Mouse (Mus musculus) splenic B cell, adult 2 months (primary cell): ENCODE measurements around the gene Plxna2.

Experiments used
- DNase-seq: peaks from one replicate; pipeline ENCODE4 v3.0.0-alpha.2; 2011; ENCODE audit warnings: low read depth, low spot score
- H3K27me3 ChIP-seq: 2 replicates; pipeline ENCODE4 v1.6.1; 2012; ENCODE audit warnings: mild to moderate bottlenecking, low read length, moderate library complexity, mixed read lengths; ENCODE audit not compliant: control insufficient read depth, poor library complexity, insufficient read depth, severe bottlenecking
- H3K36me3 ChIP-seq: 2 replicates; pipeline ENCODE4 v1.6.1; 2012; ENCODE audit warnings: mild to moderate bottlenecking, low read length, moderate library complexity, mixed read lengths; ENCODE audit not compliant: control insufficient read depth, poor library complexity, insufficient read depth, severe bottlenecking

Plxna2 gene

GRCm38 (mm10) chr1:194745177-194745934, 127.3 kb downstream of the Plxna2 start:
- Histone ChIP-seq H3K36me3 (no peaks in the 10 kb centered on the region), H3K27me3 (no peaks in the 10 kb centered on the region)
- DNase-seq: no peak

- Histone ChIP-seq H3K36me3 (no peaks in the 10 kb centered on the region), H3K27me3 (no peaks in the 10 kb centered on the region)
- no peak for DNase-seq
Observed at GRCm38 (mm10) chr1:194746332-194747249, 128.6 kb downstream of the Plxna2 start.

- Histone ChIP-seq H3K27me3 (no peaks in the 10 kb centered on the region), H3K36me3 (no peaks in the 10 kb centered on the region)
- DNase-seq: no peak
Observed at GRCm38 (mm10) chr1:194747258-194747657, 129.2 kb downstream of the Plxna2 start.

- DNase-seq: peak; percentile 50
Observed at GRCm38 (mm10) chr1:194753168-194753567, 135.2 kb downstream of the Plxna2 start.

DNA sequence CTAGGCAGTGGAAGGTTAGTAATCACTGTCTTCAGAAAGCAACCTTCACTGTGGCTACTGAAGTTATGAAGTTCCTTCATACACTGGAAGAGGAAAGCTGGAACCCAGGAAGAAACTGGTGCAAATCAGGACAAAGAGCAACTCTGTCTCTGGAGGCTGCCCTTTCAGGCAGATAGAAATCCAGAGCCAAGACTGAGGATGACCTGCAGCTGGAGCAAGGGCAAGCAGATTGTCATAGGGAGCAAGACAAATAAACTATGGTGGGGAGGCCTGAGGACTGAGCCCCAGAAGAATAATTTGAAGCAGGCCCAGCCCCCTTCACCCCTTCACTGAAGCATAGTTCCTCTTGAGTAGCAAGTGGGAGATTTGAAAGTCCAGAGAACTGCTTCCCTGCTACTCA, 138.0 kb downstream of the Plxna2 start:
- DNase-seq: no peak
- Histone ChIP-seq H3K36me3 (no peaks in the 10 kb centered on the region), H3K27me3 (no peaks in the 10 kb centered on the region)

More at GRCm38 (mm10) chr1:194753168-194753567, 135.2 kb downstream of the Plxna2 start:
- H3K36me3 ChIP-seq: no peaks in the 10 kb centered on the region
- H3K27me3 ChIP-seq: no peaks in the 10 kb centered on the region

DNA sequence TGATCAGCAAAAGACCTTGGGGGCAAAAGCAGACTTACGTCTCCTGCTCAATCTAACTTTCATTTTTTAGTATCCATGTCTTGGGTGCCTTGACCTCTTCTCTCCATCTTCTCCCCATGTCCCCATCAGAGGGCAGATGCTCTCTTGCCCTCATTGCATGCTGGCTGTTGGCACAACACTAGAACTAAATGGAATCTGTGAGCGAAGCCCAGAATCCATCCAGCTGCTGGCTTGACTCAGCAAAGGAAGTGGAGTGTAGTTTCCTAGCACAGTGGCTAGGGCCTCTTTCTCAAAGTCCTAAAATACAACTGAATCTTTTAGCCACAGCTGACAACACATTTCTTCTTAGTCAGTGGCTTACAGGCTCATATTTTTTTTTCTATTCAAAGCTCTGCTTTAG, 138.4 kb downstream of the Plxna2 start:
- no peaks in the 10 kb centered on the region for H3K36me3 ChIP-seq
- no peak for DNase-seq

GRCm38 (mm10) chr1:194756863-194757262, 138.8 kb downstream of the Plxna2 start:
- DNase-seq: no peak
- H3K27me3 ChIP-seq: no peaks in the 10 kb centered on the region
- no peaks in the 10 kb centered on the region for H3K36me3 ChIP-seq

More for the DNA sequence above, 138.4 kb downstream of the Plxna2 start:
- H3K27me3 ChIP-seq: no peaks in the 10 kb centered on the region

- H3K36me3 ChIP-seq: no peaks in the 10 kb centered on the region
- H3K27me3 ChIP-seq: no peaks in the 10 kb centered on the region
- peak; percentile 40 for DNase-seq
Observed at GRCm38 (mm10) chr1:194761432-194762212, 143.6 kb downstream of the Plxna2 start.

DNA sequence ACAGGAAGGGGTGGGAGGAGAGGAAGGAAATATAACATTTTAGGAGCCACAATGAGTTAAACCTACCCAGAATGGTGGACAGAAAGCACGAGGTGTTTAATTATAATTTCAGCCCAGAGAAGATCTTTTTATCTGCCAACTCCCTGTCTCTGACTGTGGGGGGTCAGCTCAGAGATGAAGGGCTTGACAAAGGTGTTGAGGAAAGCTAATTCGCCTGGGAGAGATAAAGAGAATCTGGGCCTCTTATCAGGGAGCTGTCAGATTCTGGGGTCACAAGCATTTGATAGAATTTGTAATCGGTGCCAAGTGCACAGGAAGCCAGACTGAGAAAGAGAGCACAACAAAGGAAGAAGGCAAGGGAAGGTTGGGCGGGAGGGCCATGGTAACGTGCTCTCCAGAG, 144.9 kb downstream of the Plxna2 start:
- H3K36me3 ChIP-seq: no peaks in the 10 kb centered on the region
- DNase-seq: no peak

GRCm38 (mm10) chr1:194764951-194765350, 146.9 kb downstream of the Plxna2 start:
- Histone ChIP-seq H3K36me3 (no peaks in the 10 kb centered on the region), H3K27me3 (no peaks in the 10 kb centered on the region)
- no peak for DNase-seq

More for the DNA sequence above, 144.9 kb downstream of the Plxna2 start:
- H3K27me3 ChIP-seq: no peaks in the 10 kb centered on the region

DNA sequence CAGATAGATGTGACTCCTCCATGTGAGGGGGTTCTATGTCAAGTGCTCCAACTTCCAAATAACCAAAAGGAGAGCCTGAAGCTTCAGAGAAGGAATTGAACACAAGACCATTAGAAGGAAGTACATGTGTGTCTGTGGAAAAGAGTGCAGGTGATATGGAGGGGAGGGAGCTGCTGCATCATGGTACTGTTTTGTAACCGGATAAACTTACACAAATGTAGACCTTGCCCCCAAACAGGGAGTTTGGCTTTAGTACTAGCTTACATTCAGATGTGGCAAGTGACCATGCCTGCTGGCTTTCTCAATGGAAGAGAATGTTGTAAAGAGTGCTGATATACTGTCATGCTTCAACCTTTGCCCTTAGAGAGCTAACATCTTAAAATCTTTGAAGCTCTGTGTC, 150.8 kb downstream of the Plxna2 start:
- DNase-seq: no peak
- Histone ChIP-seq H3K36me3 (no peaks in the 10 kb centered on the region), H3K27me3 (no peaks in the 10 kb centered on the region)

DNA sequence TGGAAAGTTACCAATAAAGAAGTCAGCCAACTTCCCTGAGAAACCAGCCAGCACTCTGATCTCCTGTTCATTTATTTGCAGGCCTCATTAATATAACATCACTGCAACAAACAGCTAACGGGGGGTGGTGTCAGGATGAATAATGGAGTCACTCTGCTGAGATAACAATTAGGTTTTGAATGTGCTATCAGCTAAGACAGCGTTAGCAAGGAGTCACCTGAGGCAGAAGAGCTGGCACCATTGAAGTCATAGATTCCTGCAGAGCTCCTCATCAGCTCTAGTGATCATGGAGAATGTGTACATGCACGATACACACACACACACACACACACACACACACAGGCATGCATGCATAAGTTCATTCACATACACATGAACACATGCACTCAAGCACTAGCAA, 154.0 kb downstream of the Plxna2 start:
- Histone ChIP-seq H3K27me3 (no peaks in the 10 kb centered on the region), H3K36me3 (no peaks in the 10 kb centered on the region)
- no peak for DNase-seq

GRCm38 (mm10) chr1:194773899-194774298, 155.9 kb downstream of the Plxna2 start:
- Histone ChIP-seq H3K36me3 (no peaks in the 10 kb centered on the region), H3K27me3 (no peaks in the 10 kb centered on the region)
- no peak for DNase-seq

DNA sequence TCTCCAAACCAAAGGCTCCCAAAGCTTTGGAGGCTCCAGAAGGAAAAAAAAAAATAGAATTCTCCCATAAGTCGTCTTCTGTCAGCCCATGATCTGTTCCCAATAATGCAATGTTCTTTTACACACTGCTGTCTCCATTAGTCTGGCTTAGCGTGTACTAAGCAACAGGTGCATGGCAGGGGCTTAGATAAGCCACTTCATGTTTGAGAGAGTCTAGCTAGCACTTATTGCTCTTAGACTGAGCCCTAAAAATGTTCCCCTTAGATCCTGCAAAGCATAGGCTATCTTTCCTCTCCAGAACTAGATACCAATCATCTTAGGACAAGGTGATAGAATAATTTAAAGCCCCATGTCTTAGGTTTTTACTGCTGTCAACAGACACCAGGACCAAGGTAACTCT, 156.3 kb downstream of the Plxna2 start:
- no peaks in the 10 kb centered on the region for H3K36me3 ChIP-seq
- no peaks in the 10 kb centered on the region for H3K27me3 ChIP-seq
- no peak for DNase-seq
